Mouse (Mus musculus): Measurements from ENCODE around the gene Nrcam.

Nrcam gene

DNA sequence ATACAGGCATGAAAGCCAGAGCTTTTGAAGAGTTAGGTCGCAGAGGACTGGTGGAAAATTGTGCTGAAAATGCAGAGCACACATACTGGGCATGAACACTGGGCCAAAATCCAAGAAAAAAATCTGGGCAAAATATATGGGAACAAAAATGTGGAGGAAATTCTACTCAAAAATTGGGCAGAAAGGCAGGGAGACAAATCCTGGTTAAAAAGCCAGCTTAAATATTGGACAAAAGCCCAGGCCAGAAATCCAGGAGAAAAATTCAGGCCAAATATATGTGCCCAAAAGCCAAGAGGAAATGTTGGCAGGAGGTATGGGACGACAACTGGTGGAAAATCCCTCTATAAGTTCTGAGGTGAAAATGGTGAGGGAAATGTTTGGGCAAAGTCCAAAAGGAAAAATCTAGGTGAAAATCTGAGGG is 288.3 kb downstream of the Nrcam start:
- no peak for DNase-seq (ENCODE audit: low read depth)

DNA sequence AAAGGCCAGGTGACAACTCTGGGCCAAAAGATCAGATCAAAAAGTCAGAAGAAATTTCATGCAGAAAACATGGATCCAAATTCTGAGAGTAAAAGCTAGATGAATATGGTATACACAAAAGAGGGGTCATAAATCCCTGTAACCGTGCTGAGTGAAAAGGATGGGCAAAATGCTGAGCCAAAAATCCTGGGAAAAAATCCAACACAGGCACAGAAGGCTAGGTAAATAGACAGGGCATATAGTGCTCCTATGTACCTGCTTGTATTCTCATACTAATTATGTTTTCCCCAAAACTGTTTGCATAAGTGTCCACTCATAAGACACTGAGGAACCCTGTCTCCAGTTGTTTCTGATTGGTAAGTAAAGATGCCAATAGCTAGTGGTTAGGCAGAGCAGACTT is 288.8 kb downstream of the Nrcam start:
- DNase-seq (ENCODE audit: low read depth): no peak

DNA sequence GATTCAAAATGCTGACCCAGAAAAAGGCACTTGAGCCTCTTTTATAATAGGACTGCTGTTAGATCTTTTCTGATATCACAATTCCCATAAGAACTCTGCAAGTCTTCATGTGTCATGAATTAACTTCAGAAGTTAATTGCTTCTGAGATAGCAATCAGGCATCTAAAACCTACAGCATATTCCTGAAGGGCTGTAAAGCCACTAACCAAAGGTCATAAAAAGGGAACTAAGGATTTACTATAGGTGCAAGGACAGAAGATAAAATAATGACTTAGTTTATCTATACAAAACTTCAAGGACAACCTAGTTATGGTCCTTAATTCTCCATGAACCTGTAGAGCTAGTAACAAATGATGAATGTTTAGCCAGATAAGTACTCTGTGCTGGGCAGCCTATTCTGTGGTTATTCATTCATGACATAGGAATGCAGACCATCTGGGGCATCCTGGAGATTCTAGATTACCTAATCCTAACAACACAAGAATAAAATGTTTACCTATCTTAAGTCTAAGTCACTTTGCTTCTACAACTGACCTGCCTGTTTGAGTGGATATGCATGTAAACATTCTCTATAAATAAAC is 310.7 kb downstream of the Nrcam start:
- no peak for DNase-seq (ENCODE audit: low read depth)

DNA sequence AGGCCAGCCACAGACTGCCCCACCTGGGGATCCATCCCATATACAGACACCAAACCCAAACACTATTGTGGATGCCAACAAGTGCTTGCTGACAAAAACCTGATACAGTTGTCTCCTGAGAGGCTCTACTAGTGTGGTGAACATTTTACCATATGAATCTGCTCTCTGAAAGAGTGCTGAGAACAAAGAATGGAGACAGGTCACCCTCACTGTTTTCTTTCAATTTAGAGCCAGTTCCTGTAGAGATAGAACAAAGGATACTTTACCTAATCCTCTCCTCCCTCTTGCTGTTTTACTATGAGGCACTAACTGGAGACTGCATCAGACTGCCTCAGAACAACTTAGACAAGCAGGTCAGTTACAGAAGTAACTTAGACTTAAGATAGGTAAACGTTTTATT is 311.9 kb downstream of the Nrcam start:
- DNase-seq (ENCODE audit: low read depth): no peak
